Mouse (Mus musculus) left cerebral cortex, adult 2 months (tissue): ENCODE results near the gene Osbpl2. TPM values are rescaled to one million over a fixed set of nuclear protein-coding genes. Genes with fewer than 3 reads are reported as not detected.

Experiments
- DNase-seq, 2 experiments: peaks; one replicate each; pipeline ENCODE4 v3.0.0; 2021 to 2022; ENCODE audit warnings: low spot score in 2 of 2, mixed read lengths in 1 of 2; ENCODE audit errors: extremely low spot score in 1 of 2
- H3K27ac ChIP-seq: fragments of 200-600 bp; 2 replicates; pipeline ENCODE4 v1.8.1; 2022
- H3K4me3 ChIP-seq: fragments of 200-600 bp; 2 replicates; pipeline ENCODE4 v1.8.1; 2022
- CTCF ChIP-seq: fragments of 200-600 bp; IDR thresholded peaks from 2 replicates; pipeline ENCODE4 v1.8.1; 2022; ENCODE audit warnings: antibody characterized with exemption, mild to moderate bottlenecking, moderate library complexity
- intact Hi-C: fragments of 180-260 bp; cut with DNase I; formaldehyde crosslinking; loops from one replicate; pipeline ENCODE4 v1.15.1; 2025
- total RNA-seq, 2 experiments: library from RNA; stranded (reverse); gene quantifications; 2 replicates each; pipeline ENCODE4 v1.2.3; 2021

Osbpl2 gene
- total RNA-seq, 2 experiments from 2014 or later, result 46.2 to 50.6 TPM

DNA sequence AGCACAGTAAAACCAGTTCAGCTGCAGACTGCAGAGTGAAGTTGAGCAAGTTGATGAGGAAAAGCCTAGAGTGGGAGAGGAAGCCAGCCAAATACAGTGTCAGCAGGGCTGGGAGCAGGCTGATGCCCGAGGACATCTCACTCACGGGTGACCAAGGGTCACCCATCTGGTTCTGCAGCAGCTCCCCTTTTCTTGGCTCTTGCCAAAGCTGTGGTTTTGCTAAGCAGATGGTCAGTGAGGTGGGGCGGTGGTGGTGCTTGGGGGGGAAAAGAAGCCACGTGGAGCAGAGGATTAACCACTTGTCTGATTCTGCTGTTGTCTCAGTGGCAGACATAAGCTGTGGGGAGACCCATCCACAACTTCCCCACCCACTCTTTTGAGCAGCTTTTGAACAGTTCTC, 7.1 kb downstream of the Osbpl2 start:
- no peak overlapping the region for H3K4me3 ChIP-seq
- no peak for DNase-seq
- no peak for TF ChIP-seq CTCF
- intact Hi-C loops, result no loop called here
- no peak overlapping the region for H3K27ac ChIP-seq

GRCm38 (mm10) chr2:180127675-180128074, 8.6 kb downstream of the Osbpl2 start:
- intact Hi-C loops, result no loop called here
- DNase-seq, result no peak
- H3K27ac ChIP-seq, result no peak overlapping the region
- no peak for TF ChIP-seq CTCF
- no peak overlapping the region for H3K4me3 ChIP-seq

DNA sequence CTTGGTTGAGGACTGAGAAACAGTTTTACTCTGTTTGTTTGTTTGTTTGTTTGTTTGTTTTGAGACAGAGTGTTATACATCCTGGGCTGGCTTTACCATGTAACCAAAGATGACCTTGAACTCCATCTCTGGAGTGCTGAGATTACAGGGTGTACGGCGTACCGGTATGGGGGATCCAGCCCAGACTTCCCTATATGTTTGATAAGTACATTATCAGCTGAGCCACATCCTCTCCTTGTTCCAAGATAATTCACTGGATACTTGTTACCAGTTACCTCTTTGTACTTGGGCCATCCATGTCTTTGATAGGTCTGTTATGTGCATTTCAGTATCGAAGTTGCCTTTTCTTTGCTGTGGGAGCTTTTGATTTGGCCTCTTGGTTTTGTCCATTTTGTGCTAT, 14.1 kb downstream of the Osbpl2 start:
- DNase-seq, result no peak
- Histone ChIP-seq H3K27ac (no peak overlapping the region), H3K4me3 (no peak overlapping the region)
- intact Hi-C loops, result no loop called here
- no peak for TF ChIP-seq CTCF

GRCm38 (mm10) chr2:180133911-180134310, 14.8 kb downstream of the Osbpl2 start:
- DNase-seq, result no peak
- TF ChIP-seq CTCF, result no peak
- Histone ChIP-seq H3K4me3 (no peak overlapping the region), H3K27ac (no peak overlapping the region)
- intact Hi-C loops, result no loop called here

GRCm38 (mm10) chr2:180135414-180135813, 16.3 kb downstream of the Osbpl2 start:
- Histone ChIP-seq H3K4me3 (no peak overlapping the region), H3K27ac (no peak overlapping the region)
- DNase-seq, result no peak
- TF ChIP-seq CTCF, result no peak
- intact Hi-C loops, result no loop called here

GRCm38 (mm10) chr2:180146091-180146490, 27.0 kb downstream of the Osbpl2 start:
- H3K4me3 ChIP-seq, result no peak overlapping the region
- H3K27ac ChIP-seq, result no peak overlapping the region
- no peak for DNase-seq
- intact Hi-C loops, result no loop called here
- no peak for TF ChIP-seq CTCF

DNA sequence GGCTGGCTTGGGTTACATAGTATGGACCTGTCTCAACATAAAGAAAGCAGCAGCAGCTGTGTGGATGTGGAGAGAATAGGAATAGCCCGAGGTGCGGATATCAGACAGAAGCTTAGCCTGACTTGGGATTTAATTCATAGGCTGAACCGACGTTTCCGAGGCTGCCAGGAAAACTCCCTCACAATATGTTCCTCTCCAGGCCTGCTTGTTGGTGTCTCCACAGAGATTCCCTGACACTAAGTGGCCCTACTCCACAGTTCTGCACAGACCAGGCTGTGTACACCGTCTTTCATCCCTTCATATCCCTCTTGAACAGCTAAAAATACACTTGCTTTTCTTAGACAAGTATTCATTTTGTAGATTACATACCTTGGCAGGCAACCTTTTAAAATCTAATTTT, 28.3 kb downstream of the Osbpl2 start:
- no peak overlapping the region for H3K4me3 ChIP-seq
- intact Hi-C loops, result no loop called here
- no peak overlapping the region for H3K27ac ChIP-seq
- no peak for TF ChIP-seq CTCF
- no peak for DNase-seq

GRCm38 (mm10) chr2:180148551-180148950, 29.4 kb downstream of the Osbpl2 start:
- intact Hi-C loops, result no loop called here
- TF ChIP-seq CTCF, result no peak
- no peak for DNase-seq
- no peak overlapping the region for H3K27ac ChIP-seq
- no peak overlapping the region for H3K4me3 ChIP-seq

DNA sequence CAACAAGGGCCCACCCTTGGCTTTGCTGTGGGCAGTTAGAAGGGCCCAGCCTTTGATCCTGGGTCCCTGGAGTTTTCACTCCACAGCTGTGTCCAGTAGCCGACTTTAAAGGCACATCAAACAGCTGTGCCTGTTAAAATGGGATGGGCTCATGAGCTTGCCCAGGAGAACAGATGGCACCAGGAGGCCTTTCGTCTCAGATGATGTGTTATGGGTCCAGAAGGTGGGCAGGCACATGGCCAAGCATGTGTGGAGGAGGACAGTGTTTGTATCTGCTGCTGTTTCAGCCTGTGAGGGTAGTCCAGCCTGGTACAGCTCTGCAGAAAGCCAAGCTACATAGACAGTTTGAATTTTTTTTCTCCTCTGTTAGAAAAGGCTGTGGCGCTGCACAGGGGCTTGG, 35.7 kb downstream of the Osbpl2 start:
- DNase-seq, result peak in 1 of 2 experiments; percentile 58
- H3K27ac ChIP-seq, result no peak overlapping the region
- H3K4me3 ChIP-seq, result no peak overlapping the region
- no peak for TF ChIP-seq CTCF
- intact Hi-C loops, result no loop called here

GRCm38 (mm10) chr2:180158627-180159026, 39.5 kb downstream of the Osbpl2 start:
- intact Hi-C loops, result no loop called here
- DNase-seq, result no peak
- H3K4me3 ChIP-seq, result no peak overlapping the region
- H3K27ac ChIP-seq, result no peak overlapping the region
- TF ChIP-seq CTCF, result no peak

DNA sequence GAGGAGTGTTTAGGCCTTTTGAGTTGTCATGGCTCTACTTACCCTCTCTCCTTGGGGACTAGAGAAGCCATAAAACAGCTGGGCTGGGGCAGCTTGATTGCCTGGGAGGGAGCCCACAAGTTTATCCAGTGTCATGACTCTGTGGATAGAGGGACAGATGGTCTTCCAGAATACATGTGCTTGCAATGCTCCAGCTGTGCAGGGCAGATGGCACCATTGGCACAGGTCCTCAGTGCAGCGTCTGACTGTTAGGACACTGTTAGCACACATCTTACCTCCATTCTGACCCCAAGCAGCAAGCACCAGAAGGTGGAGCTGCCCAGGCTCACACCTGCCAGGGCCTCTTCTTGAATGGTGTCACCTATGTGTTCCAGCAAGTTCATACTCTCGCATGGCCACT, 46.7 kb downstream of the Osbpl2 start:
- Histone ChIP-seq H3K4me3 (no peak overlapping the region), H3K27ac (no peak overlapping the region)
- intact Hi-C loops, result loop anchor here (5.0 kb wide), 1 partner anchor 79 kb away; no protein-coding TSS in a partner anchor
- DNase-seq, result no peak
- no peak for TF ChIP-seq CTCF

- no peak for TF ChIP-seq CTCF
- H3K4me3 ChIP-seq, result no peak overlapping the region
- intact Hi-C loops, result loop anchor here (5.0 kb wide), 1 partner anchor 80 kb away; no protein-coding TSS in a partner anchor
- no peak overlapping the region for H3K27ac ChIP-seq
- no peak for DNase-seq
Observed at GRCm38 (mm10) chr2:180166869-180167268, 47.8 kb downstream of the Osbpl2 start.

GRCm38 (mm10) chr2:180170151-180170805, 51.2 kb downstream of the Osbpl2 start:
- H3K27ac ChIP-seq, result peak overlapping the region; percentile 71
- H3K4me3 ChIP-seq, result no peak overlapping the region
- no peak for DNase-seq
- no peak for TF ChIP-seq CTCF
- intact Hi-C loops, result loop anchor here (5.0 kb wide), 1 partner anchor 68 kb away; the partner anchor contains the start of gene Hrh3
